Mouse (Mus musculus) granulocyte monocyte progenitor cell, adult 5-6 weeks (primary cell): ENCODE measurements around the gene Pnma1. TPM values are rescaled to one million over a fixed set of nuclear protein-coding genes. Genes with fewer than 3 reads are reported as not detected.
A peak's percentile ranks its signal among the peaks of the same experiment; 100 is the strongest.

Experiments used
- ATAC-seq: replicated peaks from 2 replicates; pipeline ENCODE4 v1.8.0; 2016; ENCODE audit warnings: mild to moderate bottlenecking, moderate TSS enrichment, inconsistent platforms; ENCODE audit not compliant: poor library complexity, severe bottlenecking
- total RNA-seq, 2 experiments: library from RNA; stranded (forward) in 1 of 2; stranded (reverse) in 1 of 2; fragments of 200-712, 200-1000 nt in 1 of 2; fragments of >200 nt in 1 of 2; fragmentation: Nextera tagmentation in 1 of 2; gene quantifications; 2 replicates each; pipeline ENCODE4 v1.2.3; 2014 to 2017

Gene Pnma1
- total RNA-seq, 2 experiments from 2014 or later = 0.26 TPM; not detected in 1

DNA sequence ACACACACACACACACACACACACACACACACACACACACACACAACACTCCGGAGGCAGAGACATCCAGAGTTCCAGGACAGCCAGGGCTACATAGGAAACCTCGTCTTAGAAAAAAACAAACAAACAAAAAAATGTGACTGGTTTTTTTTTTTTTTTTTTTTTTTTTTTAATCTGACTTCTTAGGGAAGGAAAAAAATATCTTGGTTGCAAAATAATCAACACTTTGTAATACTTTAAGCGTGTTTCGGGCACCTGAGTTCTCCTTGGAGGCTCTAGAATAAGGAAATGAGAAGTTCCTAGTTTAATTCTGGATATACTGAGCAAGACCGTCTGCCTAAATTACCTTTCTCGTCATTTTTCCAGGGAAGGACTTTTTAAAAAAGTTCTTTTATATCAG lies 34.6 kb downstream of the Pnma1 start:
- no peak for ATAC-seq

DNA sequence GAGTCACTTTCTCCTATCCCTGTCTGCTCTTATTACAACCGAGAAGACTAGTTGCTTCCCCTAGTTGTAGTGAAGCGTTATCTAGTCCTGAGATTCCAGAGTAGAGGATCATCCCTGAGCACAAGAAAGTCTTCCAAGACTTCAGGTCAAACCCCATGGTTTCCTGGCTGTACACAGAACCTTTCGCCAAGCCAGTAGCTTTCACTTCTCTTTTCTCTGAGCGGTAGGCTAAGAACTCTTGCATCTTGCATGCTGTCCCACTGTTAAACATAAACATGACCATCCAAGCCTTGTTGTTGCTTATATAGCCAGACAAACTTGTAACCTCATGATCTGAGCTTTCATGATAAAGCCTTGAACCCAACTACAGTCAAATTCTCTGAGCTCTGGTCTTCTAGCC lies 37.5 kb downstream of the Pnma1 start:
- peak; percentile 41 for ATAC-seq

DNA sequence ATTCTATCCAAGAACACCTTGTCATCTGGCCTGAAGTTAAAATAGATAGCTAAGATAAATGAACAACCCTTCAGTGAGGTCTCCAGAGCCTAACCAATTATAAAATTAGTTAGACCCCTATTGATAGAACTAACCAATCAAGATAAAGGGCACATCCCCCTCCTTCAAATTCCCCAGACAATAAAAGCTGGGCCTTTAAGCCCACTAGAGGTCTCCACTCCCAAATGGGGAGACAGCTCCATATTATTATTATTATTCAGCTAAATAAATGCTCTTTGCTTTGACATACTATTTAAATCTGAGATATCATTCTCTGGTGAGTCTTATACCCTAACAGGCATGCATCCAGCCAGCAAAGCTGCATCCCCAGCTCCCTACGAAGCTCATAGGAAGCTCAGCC lies 38.4 kb downstream of the Pnma1 start:
- ATAC-seq = no peak

DNA sequence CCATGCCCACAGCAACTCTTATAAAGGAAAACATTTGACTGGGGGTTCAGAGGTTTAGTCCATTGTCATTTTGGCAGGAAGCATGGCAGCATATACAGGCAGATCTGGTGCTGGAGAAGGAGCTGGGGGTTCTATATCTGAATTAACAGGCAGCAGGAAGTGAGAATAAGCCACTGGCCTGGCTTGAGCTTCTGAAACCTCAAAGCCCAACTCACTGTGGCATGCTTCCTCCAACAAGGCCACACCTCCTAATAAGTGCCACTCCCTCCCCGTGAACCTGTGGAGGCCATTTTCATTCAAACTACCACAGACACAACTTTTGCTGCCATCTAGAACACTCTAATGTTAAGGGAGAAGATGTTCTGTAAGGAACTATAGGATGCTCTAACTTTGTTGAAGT lies 40.6 kb downstream of the Pnma1 start:
- peak; percentile 72 for ATAC-seq

DNA sequence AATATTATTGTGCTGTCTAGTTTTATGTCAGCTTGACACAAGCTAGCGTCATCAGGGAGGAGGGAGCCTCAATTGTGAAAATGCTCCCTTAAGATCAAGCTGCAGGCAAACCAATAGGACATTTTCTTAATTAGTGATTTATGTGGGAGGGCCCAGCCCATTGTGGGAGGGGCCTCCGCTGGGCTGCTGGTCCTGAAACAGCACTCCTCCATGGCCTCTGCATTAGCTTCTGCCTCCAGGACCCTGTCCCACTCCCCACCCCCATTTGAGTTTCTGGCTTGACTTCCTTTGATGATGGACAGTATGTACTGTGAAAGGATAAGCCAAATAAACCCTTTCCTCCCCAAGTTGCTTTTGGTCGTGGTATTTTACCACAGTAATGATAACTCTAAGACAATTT lies 41.3 kb downstream of the Pnma1 start:
- ATAC-seq = no peak

DNA sequence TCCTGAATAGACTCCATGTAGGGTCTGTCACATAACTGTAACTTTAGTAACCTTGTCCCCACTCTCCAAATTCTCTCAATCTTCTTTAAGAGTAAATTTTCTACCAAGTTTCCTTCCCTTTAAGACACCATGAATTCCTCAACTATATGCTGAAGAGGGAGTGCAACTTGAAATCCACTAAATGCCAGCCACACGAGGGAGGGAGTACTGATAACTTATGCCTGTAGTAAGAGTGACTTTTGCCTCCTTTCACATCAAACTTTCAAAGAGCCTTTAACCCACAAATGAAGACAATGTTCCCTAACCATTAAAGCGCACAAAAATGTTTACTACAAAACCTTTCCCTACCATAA lies 46.8 kb downstream of the Pnma1 start:
- no peak for ATAC-seq

DNA sequence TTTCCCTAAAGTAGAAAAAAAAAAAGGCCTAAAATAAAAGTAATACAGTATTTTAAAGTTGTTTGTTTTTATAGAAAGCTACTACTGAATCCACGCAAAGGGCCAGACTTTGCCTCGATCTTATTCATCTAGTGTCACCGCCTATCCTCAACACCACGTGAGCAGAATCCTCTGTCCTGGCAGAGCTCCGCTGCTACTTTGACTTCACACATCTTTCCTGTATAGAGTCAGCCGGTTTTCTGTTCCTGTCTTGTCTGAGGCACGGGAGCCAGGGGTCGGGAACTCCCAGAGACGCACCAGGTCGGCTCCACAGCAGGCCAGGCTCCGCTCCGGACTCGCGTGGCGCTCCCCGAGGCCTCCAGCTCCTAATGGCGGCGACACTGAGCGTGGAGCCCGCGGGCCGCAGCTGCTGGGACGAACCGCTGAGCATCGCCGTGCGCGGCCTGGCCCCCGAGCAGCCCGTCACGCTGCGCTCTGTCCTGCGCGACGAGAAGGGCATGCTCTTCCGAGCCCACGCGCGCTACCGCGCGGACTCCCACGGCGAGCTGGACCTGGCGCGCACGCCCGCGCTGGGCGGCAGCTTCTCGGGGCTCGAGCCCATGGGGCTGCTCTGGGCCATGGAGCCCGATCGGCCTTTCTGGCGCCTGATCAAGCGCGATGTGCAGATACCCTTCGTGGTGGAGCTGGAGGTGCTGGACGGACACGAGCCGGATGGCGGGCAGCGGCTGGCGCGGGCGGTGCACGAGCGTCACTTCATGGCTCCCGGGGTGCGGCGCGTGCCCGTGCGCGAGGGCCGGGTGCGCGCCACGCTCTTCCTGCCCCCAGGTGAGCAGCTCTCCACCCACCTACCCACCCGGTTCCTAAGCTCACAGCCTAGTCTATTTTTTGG lies 47.4 kb downstream of the Pnma1 start, which contains the start of gene Acot6:
TSS of gene Acot6 (plus strand) at position 51 of the 889 bp plus-strand sequence.
- ATAC-seq = peak; percentile 67

DNA sequence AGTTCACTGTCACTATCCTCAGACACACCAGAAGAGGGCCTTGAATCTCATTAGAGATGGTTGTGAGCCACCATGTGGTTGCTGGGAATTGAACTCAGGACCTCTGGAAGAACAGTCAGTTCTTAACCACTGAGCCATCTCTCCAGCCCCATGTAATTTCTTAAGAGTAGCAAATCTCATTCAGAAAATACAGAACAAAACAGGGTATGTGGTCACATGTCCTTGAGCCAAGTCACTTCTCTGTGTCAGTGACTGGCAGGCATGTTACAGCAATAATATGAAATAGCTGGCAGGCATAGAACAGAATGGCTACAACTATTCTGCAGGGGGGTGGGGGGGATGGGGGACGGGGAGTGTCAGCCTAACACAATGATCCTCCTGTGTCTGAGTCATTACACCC lies 48.2 kb downstream of the Pnma1 start:
- no peak for ATAC-seq

DNA sequence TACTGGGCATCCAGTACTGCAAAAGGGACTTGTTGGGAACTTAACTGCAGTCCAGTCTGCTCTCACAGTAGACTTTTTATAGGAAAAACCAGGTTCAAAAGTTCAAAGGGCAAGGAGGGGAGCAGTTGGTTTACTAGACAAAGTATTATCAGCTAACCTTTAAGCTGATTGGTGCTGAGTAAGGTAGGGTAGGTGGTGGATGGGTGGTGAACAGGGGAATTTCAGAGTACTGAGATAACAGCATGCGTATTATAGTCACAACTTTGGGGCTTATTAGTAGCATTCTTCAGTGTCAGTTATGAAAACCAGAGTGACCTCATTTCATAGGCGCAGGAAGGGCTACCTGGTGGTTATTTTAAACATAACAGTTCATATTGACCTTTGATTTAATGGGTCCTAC lies 48.7 kb downstream of the Pnma1 start:
- no peak for ATAC-seq

Other genes with a start within 250 kb of the Pnma1 start
- gene Numb, start 226.6 kb downstream of the Pnma1 start, total RNA-seq (2014; fragmentation: Nextera tagmentation) = 9.3 and 14.2 TPM in 2 replicates
- gene Numb, start 226.6 kb downstream of the Pnma1 start, total RNA-seq (2017) = 20.4 and 20.8 TPM in 2 replicates
- 13.0 and 18.5 TPM in 2 replicates for gene Riox1, start 197.9 kb downstream of the Pnma1 start, total RNA-seq (2014; fragmentation: Nextera tagmentation)
- gene Riox1, start 197.9 kb downstream of the Pnma1 start, total RNA-seq (2017) = 15.8 and 21.5 TPM in 2 replicates
- gene Heatr4, start 163.6 kb downstream of the Pnma1 start, total RNA-seq (2014; fragmentation: Nextera tagmentation) = not detected in 2 replicates
- not detected in 2 replicates for gene Heatr4, start 163.6 kb downstream of the Pnma1 start, total RNA-seq (2017)
- gene Acot2, start 160.6 kb downstream of the Pnma1 start, total RNA-seq (2014; fragmentation: Nextera tagmentation) = 10.1 and 14.0 TPM in 2 replicates
- gene Acot2, start 160.6 kb downstream of the Pnma1 start, total RNA-seq (2017) = 11.5 and 12.0 TPM in 2 replicates
- 14.7 and 16.2 TPM in 2 replicates for gene Acot1, start 139.0 kb downstream of the Pnma1 start, total RNA-seq (2014; fragmentation: Nextera tagmentation)
- gene Acot1, start 139.0 kb downstream of the Pnma1 start, total RNA-seq (2017) = 9.6 and 12.3 TPM in 2 replicates
- gene Acot4, start 110.1 kb downstream of the Pnma1 start, total RNA-seq (2014; fragmentation: Nextera tagmentation) = 0.13 TPM in 1 of 2 replicates, not detected in the other
- gene Acot4, start 110.1 kb downstream of the Pnma1 start, total RNA-seq (2017) = not detected in 2 replicates
- not detected in 2 replicates for gene Gm49366, start 109.6 kb downstream of the Pnma1 start, total RNA-seq (2014; fragmentation: Nextera tagmentation)
- not detected in 2 replicates for gene Gm49366, start 109.6 kb downstream of the Pnma1 start, total RNA-seq (2017)
- not detected in 2 replicates for gene Acot3, start 96.3 kb downstream of the Pnma1 start, total RNA-seq (2014; fragmentation: Nextera tagmentation)
- not detected in 2 replicates for gene Acot3, start 96.3 kb downstream of the Pnma1 start, total RNA-seq (2017)
- not detected in 2 replicates for gene Acot5, start 79.2 kb downstream of the Pnma1 start, total RNA-seq (2014; fragmentation: Nextera tagmentation)
- not detected in 2 replicates for gene Acot5, start 79.2 kb downstream of the Pnma1 start, total RNA-seq (2017)
- gene Acot6, start 47.8 kb downstream of the Pnma1 start, total RNA-seq (2014; fragmentation: Nextera tagmentation) = 0.68 and 2.2 TPM in 2 replicates
- 0.22 and 0.31 TPM in 2 replicates for gene Acot6, start 47.8 kb downstream of the Pnma1 start, total RNA-seq (2017)
- 1.5 and 4.1 TPM in 2 replicates for gene Dnal1, start 34.1 kb downstream of the Pnma1 start, total RNA-seq (2014; fragmentation: Nextera tagmentation)
- gene Dnal1, start 34.1 kb downstream of the Pnma1 start, total RNA-seq (2017) = 0.77 and 0.78 TPM in 2 replicates
- gene Elmsan1, start 70.4 kb upstream of the Pnma1 start, total RNA-seq (2014; fragmentation: Nextera tagmentation) = 12.7 and 15.1 TPM in 2 replicates
- 7.8 and 10.1 TPM in 2 replicates for gene Elmsan1, start 70.4 kb upstream of the Pnma1 start, total RNA-seq (2017)
- gene Ptgr2, start 136.7 kb upstream of the Pnma1 start, total RNA-seq (2014; fragmentation: Nextera tagmentation) = 22.3 and 24.9 TPM in 2 replicates
- 60.8 and 69.0 TPM in 2 replicates for gene Ptgr2, start 136.7 kb upstream of the Pnma1 start, total RNA-seq (2017)
- gene Zfp410, start 168.4 kb upstream of the Pnma1 start, total RNA-seq (2014; fragmentation: Nextera tagmentation) = 42.8 and 70.5 TPM in 2 replicates
- 32.1 and 54.0 TPM in 2 replicates for gene Zfp410, start 168.4 kb upstream of the Pnma1 start, total RNA-seq (2017)
- 21.1 and 25.4 TPM in 2 replicates for gene Coq6, start 213.2 kb upstream of the Pnma1 start, total RNA-seq (2014; fragmentation: Nextera tagmentation)
- gene Coq6, start 213.2 kb upstream of the Pnma1 start, total RNA-seq (2017) = 11.0 and 13.8 TPM in 2 replicates
- not detected in 2 replicates for gene Fam161b, start 213.3 kb upstream of the Pnma1 start, total RNA-seq (2014; fragmentation: Nextera tagmentation)
- 0.10 TPM in 1 of 2 replicates, not detected in the other for gene Fam161b, start 213.3 kb upstream of the Pnma1 start, total RNA-seq (2017)